Mouse (Mus musculus) liver, embryonic 14.5 days (tissue): Measurements from ENCODE around the gene Frmd4a. TPM values are rescaled to one million over a fixed set of nuclear protein-coding genes. Genes with fewer than 3 reads are reported as not detected.

Source experiments
- ATAC-seq: fragments of 200-750 bp; cut with Nextera tagmentation; 2 replicates; pipeline ENCODE4 v1.8.0; 2017; ENCODE audit warnings: moderate number of reproducible peaks, mild to moderate bottlenecking, moderate library complexity; ENCODE audit not compliant: insufficient read depth
- DNase-seq, 3 experiments: peaks; one replicate each; pipeline ENCODE4 v3.0.0-alpha.2; 2012 to 2013; ENCODE audit warnings: low read depth in 3 of 3, low spot score in 3 of 3
- H3K27ac ChIP-seq: fragments of 300-500 bp; sonication (generic); 2 replicates; pipeline ENCODE4 v1.5.1; 2014; ENCODE audit warnings: moderate library complexity, mild to moderate bottlenecking, control low read depth, inconsistent platforms
- H3K27me3 ChIP-seq: fragments of 300-500 bp; sonication (generic); 2 replicates; pipeline ENCODE4 v1.6.1; 2014; ENCODE audit warnings: mild to moderate bottlenecking, low read length, moderate library complexity; ENCODE audit not compliant: control insufficient read depth, insufficient read depth
- H3K36me3 ChIP-seq: fragments of 300-500 bp; sonication (generic); replicated peaks from 2 replicates; pipeline ENCODE4 v1.6.1; 2014; ENCODE audit warnings: low read depth; ENCODE audit not compliant: control insufficient read depth, insufficient read depth
- H3K4me1 ChIP-seq, 2 experiments: fragments of 200-500 bp in 1 of 2; fragments of 300-500 bp in 1 of 2; sonication (generic) in 1 of 2; replicated peaks; 2 replicates each; pipeline ENCODE4 v1.6.1; 2012 to 2014; ENCODE audit warnings: antibody characterized with exemption in 1 of 2, inconsistent platforms in 1 of 2, low read length in 1 of 2; ENCODE audit not compliant: control insufficient read depth in 2 of 2, insufficient read depth in 2 of 2
- H3K4me2 ChIP-seq: fragments of 300-500 bp; sonication (generic); 2 replicates; pipeline ENCODE4 v1.6.1; 2014; ENCODE audit warnings: low read depth, mild to moderate bottlenecking, control low read depth, moderate library complexity
- H3K4me3 ChIP-seq, 2 experiments: fragments of 200-500 bp in 1 of 2; fragments of 300-500 bp in 1 of 2; sonication (generic) in 1 of 2; 2 replicates each; pipeline ENCODE4 v1.5.1; 2012 to 2014; ENCODE audit warnings: low read depth in 2 of 2, low read length in 2 of 2, mild to moderate bottlenecking in 2 of 2, control low read depth in 1 of 2, inconsistent platforms in 1 of 2, moderate library complexity in 1 of 2; ENCODE audit not compliant: insufficient read depth in 1 of 2
- H3K9ac ChIP-seq: fragments of 300-500 bp; sonication (generic); replicated peaks from 2 replicates; pipeline ENCODE4 v1.6.1; 2014; ENCODE audit warnings: mild to moderate bottlenecking, control low read depth, moderate library complexity
- H3K9me3 ChIP-seq: fragments of 300-500 bp; sonication (generic); 2 replicates; pipeline ENCODE4 v1.6.1; 2016; ENCODE audit warnings: low read length, mixed read lengths; ENCODE audit not compliant: control insufficient read depth
- CTCF ChIP-seq: IDR thresholded peaks from 2 replicates; pipeline ENCODE4 v1.5.1; 2016; ENCODE audit warnings: antibody characterized with exemption, low read depth, control low read depth
- EP300 ChIP-seq: IDR thresholded peaks from 2 replicates; pipeline ENCODE4 v1.6.1; 2016; ENCODE audit warnings: antibody characterized with exemption, low read depth
- WGBS: fragments of 180-500 bp; shearing (Covaris S2); extraction: QIAGEN DNeasy Blood & Tissue Kit; methylation state at CpG from one replicate; pipeline ENCODE4 v1.1.7; 2014; ENCODE audit not compliant: insufficient replicate concordance; 5-methylcytosine and 5-hydroxymethylcytosine counted together
- polyA plus RNA-seq, 2 experiments: library from polyadenylated mRNA; depleted of rRNA in 1 of 2; stranded (reverse) in 1 of 2; unstranded in 1 of 2; fragments of >200 nt; fragmentation: Nextera tagmentation in 1 of 2; extraction: Ambion mirVana in 1 of 2; gene quantifications; 2 replicates each; pipeline versions ENCODE4 v1.2.1 to v1.2.3; 2012 to 2014

Gene Frmd4a
- polyA plus RNA-seq, 2 experiments = 11.0 to 11.2 TPM

DNA sequence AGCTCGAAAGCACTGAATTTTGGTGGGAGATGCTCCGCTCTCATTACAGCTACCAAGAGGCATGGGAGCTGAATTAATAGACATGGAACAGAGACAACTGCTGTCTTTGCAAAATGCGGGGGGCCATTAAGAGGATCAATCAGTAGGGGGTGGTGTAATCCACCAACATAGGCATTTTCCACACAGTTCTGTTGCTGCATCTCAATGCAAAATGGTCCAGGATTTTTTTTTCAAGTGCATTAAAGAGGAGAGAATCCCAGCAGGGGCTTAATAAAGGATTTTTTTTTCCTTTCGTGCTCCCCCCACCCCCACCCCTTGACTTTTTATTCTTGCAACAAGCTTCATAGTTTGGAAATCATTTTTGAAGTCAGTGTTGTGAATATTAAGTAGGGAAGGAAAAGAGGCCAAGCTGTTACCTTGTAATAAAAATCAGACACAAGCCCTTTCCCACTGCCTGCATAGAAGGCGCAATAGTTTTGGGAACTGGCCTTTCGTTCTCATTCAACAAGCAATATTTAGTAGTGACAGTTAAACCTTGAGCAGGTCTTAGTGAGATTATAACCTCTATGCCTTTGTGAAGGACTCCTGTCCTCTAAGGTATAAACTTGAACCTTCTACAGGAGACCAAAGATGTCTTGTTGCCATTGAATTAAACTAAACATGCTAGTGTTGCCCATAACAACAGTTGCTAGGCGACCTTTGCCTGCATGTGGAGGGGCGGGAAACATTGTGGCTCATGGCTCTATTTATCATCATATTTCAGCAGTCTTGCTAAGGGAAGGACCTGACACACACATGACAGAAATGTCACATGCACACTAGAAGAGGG, 81.6 kb downstream of the Frmd4a start:
- Histone ChIP-seq H3K27me3 (no peaks in the 10 kb centered on the region), H3K9ac (no peak overlapping the region), H3K4me3 (no peak overlapping the region), H3K4me2 (no peak overlapping the region), H3K36me3 (no peaks in the 10 kb centered on the region), H3K9me3 (no peaks in the 10 kb centered on the region), H3K27ac (no peak overlapping the region), H3K4me1 (no peaks in the 10 kb centered on the region)
- WGBS = 53% methylated on average over 8 of the region's 8 CpGs
- ATAC-seq (no peak), DNase-seq (no peak)
- TF ChIP-seq CTCF (no peak), EP300 (no peak)

DNA sequence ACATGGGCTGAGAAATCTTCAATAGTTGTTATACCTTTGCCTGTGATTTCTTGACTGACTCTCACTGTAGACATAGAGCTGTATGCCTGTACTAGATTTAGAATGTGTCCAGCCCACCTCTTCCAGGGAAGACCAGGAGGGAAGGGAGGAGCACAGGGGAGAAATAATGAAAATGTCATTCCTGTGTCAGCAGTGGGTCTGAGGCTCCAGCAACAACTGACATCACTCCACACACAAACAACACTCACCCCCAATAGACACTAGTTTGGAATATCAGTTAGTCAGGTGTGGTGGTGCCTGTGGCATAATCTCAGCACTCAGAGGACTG, 82.2 kb downstream of the Frmd4a start:
- Histone ChIP-seq H3K27me3 (no peaks in the 10 kb centered on the region), H3K9ac (no peak overlapping the region), H3K36me3 (no peaks in the 10 kb centered on the region), H3K4me1 (no peaks in the 10 kb centered on the region), H3K9me3 (no peaks in the 10 kb centered on the region), H3K4me2 (no peak overlapping the region), H3K27ac (no peak overlapping the region), H3K4me3 (no peak overlapping the region)
- TF ChIP-seq EP300 (no peak), CTCF (no peak)
- DNase-seq (no peak), ATAC-seq (no peak)

DNA sequence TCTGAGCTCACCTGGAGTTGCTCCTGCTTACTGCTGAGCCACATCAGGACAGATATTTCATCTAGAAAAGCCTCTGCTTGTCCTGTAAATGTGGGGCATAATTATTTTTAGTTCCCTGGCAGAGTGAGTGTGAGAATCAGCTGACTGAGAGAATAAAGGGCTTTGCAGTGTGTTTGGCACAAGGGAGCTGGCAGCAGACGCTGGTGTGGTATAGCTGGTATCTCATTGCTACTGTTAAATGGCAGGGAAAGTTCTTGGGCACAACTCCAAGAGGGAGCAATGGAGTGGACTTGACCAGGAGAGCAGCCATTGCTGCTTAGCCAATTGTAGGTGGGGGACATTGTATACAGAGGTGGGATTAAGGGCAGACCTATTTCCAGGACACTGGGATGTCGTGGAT, 83.9 kb downstream of the Frmd4a start:
- Histone ChIP-seq H3K9ac (no peak overlapping the region), H3K36me3 (no peaks in the 10 kb centered on the region), H3K4me2 (no peak overlapping the region), H3K27me3 (no peaks in the 10 kb centered on the region), H3K4me1 (no peaks in the 10 kb centered on the region), H3K4me3 (no peak overlapping the region), H3K27ac (no peak overlapping the region), H3K9me3 (no peaks in the 10 kb centered on the region)
- DNase-seq (no peak), ATAC-seq (no peak)
- TF ChIP-seq CTCF = no peak
- TF ChIP-seq EP300 = no peak
- WGBS = 44% methylated on average over 2 of the region's 2 CpGs

DNA sequence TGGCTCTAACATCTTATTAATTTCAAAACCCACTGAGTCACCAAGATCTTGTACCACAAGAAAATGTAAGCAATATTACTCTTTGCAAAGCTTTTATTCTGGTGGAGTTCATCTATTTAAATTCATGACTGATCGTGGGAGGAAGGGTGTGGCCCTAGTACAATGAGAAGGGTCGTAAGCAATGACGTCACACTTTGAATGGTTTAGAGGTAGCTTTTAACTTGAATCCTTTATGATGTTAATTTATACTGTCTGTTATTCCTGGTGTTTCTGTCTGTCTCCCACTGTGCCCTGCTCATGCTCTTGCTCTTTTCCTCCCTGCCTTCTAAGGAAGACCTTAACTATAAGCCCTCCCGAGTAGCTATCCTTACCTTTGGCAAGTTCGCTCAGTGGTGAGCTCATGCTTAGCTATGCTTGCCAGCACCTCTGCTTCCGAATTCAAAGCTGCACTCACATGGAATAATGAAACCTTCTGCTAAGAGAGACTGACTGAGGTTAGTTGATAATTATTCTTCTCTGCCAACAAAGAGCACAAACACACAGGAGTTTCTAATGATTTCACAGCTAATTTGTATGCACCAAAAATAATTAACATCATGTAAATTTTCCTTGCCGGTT, 95.9 kb downstream of the Frmd4a start:
- DNase-seq (no peak), ATAC-seq (no peak)
- no peak overlapping the region for H3K27ac ChIP-seq
- 57% methylated on average over 7 of the region's 7 CpGs for WGBS
- no peak for TF ChIP-seq CTCF
- no peak for TF ChIP-seq EP300
- no peaks in the 10 kb centered on the region for H3K36me3 ChIP-seq
- no peaks in the 10 kb centered on the region for H3K9me3 ChIP-seq
- no peaks in the 10 kb centered on the region for H3K27me3 ChIP-seq
- H3K4me2 ChIP-seq = no peak overlapping the region
- H3K9ac ChIP-seq = no peak overlapping the region
- no peak overlapping the region for H3K4me3 ChIP-seq
- H3K4me1 ChIP-seq = no peaks in the 10 kb centered on the region

DNA sequence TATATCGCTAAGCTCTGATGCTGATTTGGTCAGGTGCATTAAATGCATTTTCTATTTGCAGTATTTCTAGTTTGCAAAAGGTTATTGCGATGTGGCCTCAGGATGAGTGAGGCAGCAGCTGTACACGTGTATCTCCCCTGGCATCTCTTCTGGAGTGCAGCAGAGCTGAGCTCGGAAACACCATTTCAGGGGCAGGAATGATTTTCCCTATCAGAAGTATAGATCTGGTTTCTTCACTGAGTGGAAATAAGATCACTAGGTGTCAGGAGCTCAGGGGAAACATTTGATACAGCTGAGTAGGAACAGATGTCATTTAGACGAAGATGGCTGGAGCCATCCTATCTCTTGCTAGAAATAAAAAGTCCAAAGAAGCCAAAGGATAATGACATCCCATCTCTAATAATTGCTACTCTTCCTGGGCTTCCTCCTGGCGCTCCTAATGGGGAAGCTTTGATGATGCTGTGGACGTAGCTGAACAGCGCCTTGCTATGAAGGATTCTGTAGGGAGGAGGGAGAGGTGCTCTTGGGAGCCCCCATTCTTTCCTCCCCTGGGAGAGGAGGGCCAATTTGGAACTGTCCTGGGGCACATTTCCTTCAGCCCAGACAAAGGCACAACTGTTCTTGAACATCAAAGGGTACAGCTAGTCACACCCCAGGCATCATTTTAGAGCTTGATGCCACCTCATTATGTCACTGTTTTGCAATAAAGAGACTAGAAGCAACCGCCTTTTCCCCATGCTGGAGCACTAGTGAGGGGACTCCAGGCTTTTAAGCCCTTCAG, 102.4 kb downstream of the Frmd4a start:
- TF ChIP-seq EP300 = no peak
- TF ChIP-seq CTCF = no peak
- H3K9me3 ChIP-seq = no peaks in the 10 kb centered on the region
- DNase-seq (no peak), ATAC-seq (no peak)
- no peaks in the 10 kb centered on the region for H3K4me1 ChIP-seq
- H3K36me3 ChIP-seq = no peaks in the 10 kb centered on the region
- WGBS = 44% methylated on average over 9 of the region's 9 CpGs
- H3K4me2 ChIP-seq = no peak overlapping the region
- H3K9ac ChIP-seq = no peak overlapping the region
- no peak overlapping the region for H3K4me3 ChIP-seq
- H3K27ac ChIP-seq = no peak overlapping the region
- H3K27me3 ChIP-seq = no peaks in the 10 kb centered on the region
